Mouse (Mus musculus) hindbrain, embryonic 16.5 days (tissue): ENCODE measurements at regions not wholly inside any gene's neighbourhood (a gene's known extent, or its start where the extent isn't known, plus 50 kb on each side); places are given as distances from the start of the nearest gene placed in this dataset.

Experiments
- ATAC-seq: fragments of 200-750 bp; cut with Nextera tagmentation; 2 replicates; pipeline ENCODE4 v1.8.0; 2017; ENCODE audit warnings: moderate TSS enrichment, moderate library complexity
- H3K27ac ChIP-seq: fragments of 300-500 bp; sonication (generic); 2 replicates; pipeline ENCODE4 v1.5.1; 2014; ENCODE audit warnings: low read depth, mild to moderate bottlenecking, control low read depth, low read length, moderate library complexity
- H3K27me3 ChIP-seq: fragments of 300-500 bp; sonication (generic); replicated peaks from 2 replicates; pipeline ENCODE4 v1.6.1; 2014; ENCODE audit warnings: low read length; ENCODE audit not compliant: control insufficient read depth, insufficient read depth
- H3K36me3 ChIP-seq: fragments of 300-500 bp; sonication (generic); 2 replicates; pipeline ENCODE4 v1.6.1; 2014; ENCODE audit warnings: mild to moderate bottlenecking, low read length, moderate library complexity, mixed read lengths; ENCODE audit not compliant: control insufficient read depth, insufficient read depth
- H3K4me1 ChIP-seq: fragments of 300-500 bp; sonication (generic); 2 replicates; pipeline ENCODE4 v1.6.1; 2014; ENCODE audit warnings: low read depth, low read length; ENCODE audit not compliant: control insufficient read depth, insufficient read depth
- H3K4me2 ChIP-seq: fragments of 300-500 bp; sonication (generic); 2 replicates; pipeline ENCODE4 v1.6.1; 2014; ENCODE audit warnings: mild to moderate bottlenecking, low read length, control low read depth, moderate library complexity
- H3K4me3 ChIP-seq: fragments of 300-500 bp; sonication (generic); 2 replicates; pipeline ENCODE4 v1.5.1; 2014; ENCODE audit warnings: mild to moderate bottlenecking, low read length, control low read depth, moderate library complexity
- H3K9ac ChIP-seq: fragments of 300-500 bp; sonication (generic); 2 replicates; pipeline ENCODE4 v1.6.1; 2014; ENCODE audit warnings: low read depth, mild to moderate bottlenecking, control low read depth, low read length, moderate library complexity
- H3K9me3 ChIP-seq: fragments of 300-500 bp; sonication (generic); 2 replicates; pipeline ENCODE4 v1.6.1; 2014; ENCODE audit warnings: mild to moderate bottlenecking, low read length, moderate library complexity; ENCODE audit not compliant: control insufficient read depth
- WGBS: fragments of 180-500 bp; shearing (Covaris S2); extraction: QIAGEN DNeasy Blood & Tissue Kit; methylation state at CpG from one replicate; pipeline ENCODE4 v1.1.7; 2014; 5-methylcytosine and 5-hydroxymethylcytosine counted together

DNA sequence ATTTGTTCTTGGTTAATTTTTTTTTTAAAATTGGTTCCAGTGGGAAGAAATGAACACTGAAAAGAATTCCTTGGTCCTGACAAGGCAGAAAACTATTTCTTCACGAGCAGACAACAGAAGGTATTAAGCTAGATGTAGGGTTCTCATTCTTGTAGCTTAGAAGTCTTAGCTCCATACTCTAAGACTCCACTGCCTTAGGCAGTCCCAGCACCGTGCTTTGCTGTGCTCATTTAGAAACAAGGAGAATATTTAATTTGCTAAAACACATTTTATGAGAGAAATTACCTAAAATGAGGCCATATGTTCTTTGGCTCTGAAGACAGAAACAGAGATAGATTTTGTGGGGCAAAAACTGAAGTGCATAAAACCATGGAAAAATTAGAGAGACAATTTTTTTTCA, 1276.6 kb downstream of the 4930444P10Rik start:
- H3K27me3 ChIP-seq = no peaks in the 10 kb centered on the region
- WGBS = 54% methylated on average over 2 of the region's 2 CpGs
- H3K4me1 ChIP-seq = no peaks in the 10 kb centered on the region
- H3K4me2 ChIP-seq = no peak overlapping the region
- H3K27ac ChIP-seq = no peak overlapping the region
- H3K36me3 ChIP-seq = no peaks in the 10 kb centered on the region
- H3K4me3 ChIP-seq = no peak overlapping the region
- H3K9ac ChIP-seq = no peak overlapping the region
- 0 out of 2 replicates have a peak, but pooled peaks have one; percentile 65 for ATAC-seq
- H3K9me3 ChIP-seq = no peaks in the 10 kb centered on the region
